Mouse (Mus musculus): ENCODE measurements around the gene Sept8. TPM values are rescaled to one million over a fixed set of nuclear protein-coding genes. Genes with fewer than 3 reads are reported as not detected.

Gene Sept8
- 25.2 and 25.5 TPM in 2 replicates for polyA plus RNA-seq (2015; fragmentation: Nextera tagmentation; extraction: Ambion mirVana)

DNA sequence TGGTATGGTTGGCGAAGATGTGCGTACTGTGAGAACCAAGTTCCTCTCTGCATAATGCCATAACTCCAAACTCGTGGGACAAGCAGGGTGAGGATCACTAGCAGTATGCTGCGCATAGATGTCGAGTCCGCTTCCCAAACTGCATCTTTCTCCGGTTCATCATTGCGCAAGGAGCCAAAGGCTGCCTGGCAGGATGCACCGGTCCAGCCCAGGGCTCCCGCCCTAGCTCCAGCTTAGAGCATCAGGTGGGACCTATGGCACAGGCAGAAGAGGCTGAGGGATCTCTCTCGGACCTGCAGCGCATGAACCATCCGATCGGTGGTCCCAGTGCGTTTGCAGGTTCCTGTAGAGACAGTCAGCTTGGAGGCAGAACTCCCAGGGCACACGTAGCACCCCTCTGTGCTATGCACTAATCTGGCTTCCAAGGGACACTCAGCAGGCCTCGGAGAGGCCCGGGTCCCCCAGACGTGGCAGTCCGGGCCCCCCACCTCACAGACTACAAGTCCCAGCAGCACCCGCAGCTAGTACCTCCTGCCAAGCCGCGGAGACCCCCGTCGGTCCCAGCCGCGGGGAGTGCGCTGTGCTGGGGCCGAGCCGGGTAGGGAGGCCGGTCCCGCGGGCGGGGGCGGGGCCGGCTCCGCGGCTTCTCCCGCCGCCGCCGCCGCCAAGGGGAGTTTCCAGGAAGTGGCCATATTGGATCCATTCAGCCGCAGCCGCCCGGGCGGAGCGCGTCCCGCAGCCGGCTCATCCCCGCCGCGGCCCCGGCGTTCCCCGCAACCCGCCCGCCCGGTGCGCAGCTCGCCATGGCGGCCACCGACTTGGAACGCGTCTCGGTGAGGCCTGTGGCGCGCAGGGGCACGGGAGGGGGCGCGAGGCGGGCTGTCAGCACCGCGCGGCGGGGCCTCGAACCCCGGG is at the start of gene Sept8:
Sept8 (plus strand) TSS at position 51 of the 915 bp plus-strand sequence.

DNA sequence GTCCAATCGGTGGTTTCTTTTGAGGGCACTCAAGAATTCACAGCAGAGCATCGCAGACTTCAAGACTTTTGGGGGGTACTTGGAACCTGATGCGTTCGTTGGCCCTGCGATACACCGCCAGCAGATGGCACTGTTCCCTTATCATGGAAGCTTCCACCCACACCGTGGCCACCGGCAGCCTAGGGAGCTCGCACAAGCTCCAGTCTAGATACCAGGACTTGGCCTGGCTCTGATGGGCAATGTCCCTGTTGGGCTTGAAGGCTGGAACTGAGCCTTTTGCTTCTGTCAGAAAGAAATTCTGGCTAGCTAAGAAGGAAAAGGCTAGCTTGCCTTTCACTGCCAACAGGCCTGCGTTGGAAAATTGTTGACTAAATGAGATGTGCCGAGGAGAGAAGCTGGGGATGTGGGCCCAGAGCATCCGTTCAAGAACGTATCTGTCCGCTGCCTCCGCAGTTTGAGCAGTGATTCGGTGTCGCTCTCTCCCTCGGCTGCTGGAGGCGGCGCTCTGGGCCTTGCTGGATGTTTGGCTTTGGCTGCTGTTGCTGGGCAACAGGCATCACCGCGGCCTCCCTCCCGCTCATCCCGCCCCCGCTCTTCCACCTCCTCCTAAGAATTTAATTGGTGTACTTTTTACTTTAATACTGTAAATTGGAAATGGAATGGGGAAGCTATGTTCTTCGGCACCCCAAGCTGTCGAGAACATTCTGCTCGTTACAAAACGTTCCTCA is 48.9 kb upstream of the Sept8 start, which contains the start of gene Gm9837:
Gm9837 (minus strand) TSS at position 512 of the 728 bp plus-strand sequence.

DNA sequence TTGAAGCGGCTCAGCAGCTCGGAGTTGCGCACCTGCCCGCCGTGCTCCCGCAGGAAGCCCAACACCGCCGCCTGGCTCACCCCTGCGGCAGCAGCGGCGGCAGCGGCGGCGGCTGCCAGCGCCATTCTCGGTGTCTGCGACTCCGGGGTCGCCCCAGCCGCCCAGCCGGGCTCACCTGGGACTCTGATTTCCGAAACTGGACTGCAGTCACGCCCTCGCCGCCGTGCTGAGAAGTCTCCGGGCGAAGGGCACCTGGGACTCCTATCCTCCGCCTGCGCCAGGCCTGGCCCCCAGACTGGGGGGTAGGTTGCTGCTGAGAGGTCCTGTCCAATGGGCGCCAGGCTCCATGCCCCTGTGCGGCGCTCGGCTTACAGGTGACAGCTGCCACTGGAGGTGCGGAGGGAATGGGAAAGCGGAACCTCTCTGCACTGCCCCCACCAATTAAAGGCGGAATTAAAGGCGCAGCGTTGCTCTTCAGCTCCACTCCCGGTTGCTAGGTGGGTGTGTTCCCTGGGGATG is 39.2 kb upstream of the Sept8 start, which contains the start of the genes Gm9945 and Sowaha:
Gm9945 (plus strand) TSS at position 384 of the 519 bp plus-strand sequence.
Sowaha (minus strand) TSS at position 492 of the 519 bp plus-strand sequence.

DNA sequence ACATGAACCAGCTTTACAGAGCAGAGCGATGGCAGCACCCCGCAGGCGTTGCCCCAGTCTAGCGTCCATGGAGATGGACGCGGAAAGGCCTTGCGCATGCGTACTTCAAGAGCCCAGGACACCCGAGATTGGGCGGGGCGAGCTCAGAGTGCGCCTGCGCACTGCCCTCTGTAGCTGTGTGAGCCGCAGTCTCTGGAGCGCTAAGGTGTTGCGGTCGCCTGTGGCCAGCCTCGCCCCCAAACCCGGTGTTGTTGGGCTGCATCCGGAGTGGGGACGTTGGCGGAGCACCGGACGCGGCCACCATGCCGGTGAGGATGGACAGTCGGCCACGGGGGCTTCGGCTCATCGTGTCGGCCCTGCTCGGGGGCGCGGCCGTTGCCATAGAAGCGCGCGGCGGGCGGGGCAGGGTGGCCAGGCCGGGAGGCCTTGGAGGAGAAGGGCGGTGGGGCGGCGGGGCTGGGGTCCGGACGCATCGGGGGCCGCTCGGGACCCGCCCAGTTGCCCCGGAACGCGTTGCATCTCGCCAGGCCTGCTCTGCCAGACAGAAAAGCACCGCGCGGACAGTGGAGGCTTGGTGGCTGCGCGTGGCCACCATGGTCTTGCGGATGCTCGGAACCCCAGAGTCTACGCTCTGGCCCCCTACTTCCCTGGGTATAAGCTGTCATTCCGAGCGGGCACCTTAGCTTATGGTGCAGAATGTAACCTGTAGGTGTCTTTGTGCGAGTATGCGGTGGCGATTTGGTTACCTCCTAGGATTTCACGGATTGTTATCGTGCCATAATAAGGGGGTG is 48.4 kb downstream of the Sept8 start, which contains the start of gene Kif3a:
Kif3a (plus strand) TSS at position 156 of the 791 bp plus-strand sequence.

Other genes starting within 250 kb of the Sept8 start
- 46.6 and 47.3 TPM in 2 replicates for gene Hspa4, start 218.8 kb upstream of the Sept8 start, polyA plus RNA-seq (2015; fragmentation: Nextera tagmentation; extraction: Ambion mirVana)
- 15.9 and 16.5 TPM in 2 replicates for gene Zcchc10, start 194.6 kb upstream of the Sept8 start, polyA plus RNA-seq (2015; fragmentation: Nextera tagmentation; extraction: Ambion mirVana)
- 101 and 120 TPM in 2 replicates for gene Aff4, start 168.4 kb upstream of the Sept8 start, polyA plus RNA-seq (2015; fragmentation: Nextera tagmentation; extraction: Ambion mirVana)
- gene Leap2, start 96.1 kb upstream of the Sept8 start, polyA plus RNA-seq (2015; fragmentation: Nextera tagmentation; extraction: Ambion mirVana): not detected in 2 replicates
- 1,163 and 1,257 TPM in 2 replicates for gene Uqcrq, start 88.4 kb upstream of the Sept8 start, polyA plus RNA-seq (2015; fragmentation: Nextera tagmentation; extraction: Ambion mirVana)
- 1.9 and 2.4 TPM in 2 replicates for gene Gdf9, start 88.2 kb upstream of the Sept8 start, polyA plus RNA-seq (2015; fragmentation: Nextera tagmentation; extraction: Ambion mirVana)
- 0.06 TPM in 1 of 2 replicates, not detected in the other for gene Gm10447, start 62.1 kb upstream of the Sept8 start, polyA plus RNA-seq (2015; fragmentation: Nextera tagmentation; extraction: Ambion mirVana)
- gene Shroom1, start 62.1 kb upstream of the Sept8 start, polyA plus RNA-seq (2015; fragmentation: Nextera tagmentation; extraction: Ambion mirVana): 3.6 and 3.7 TPM in 2 replicates
- gene Gm9837, start 48.8 kb upstream of the Sept8 start, polyA plus RNA-seq (2015; fragmentation: Nextera tagmentation; extraction: Ambion mirVana): not detected in 2 replicates
- gene Gm9945, start 39.1 kb upstream of the Sept8 start, polyA plus RNA-seq (2015; fragmentation: Nextera tagmentation; extraction: Ambion mirVana): 0.59 and 0.99 TPM in 2 replicates
- 6.8 and 7.0 TPM in 2 replicates for gene Sowaha, start 39.0 kb upstream of the Sept8 start, polyA plus RNA-seq (2015; fragmentation: Nextera tagmentation; extraction: Ambion mirVana)
- 307 and 308 TPM in 2 replicates for gene Kif3a, start 48.1 kb downstream of the Sept8 start, polyA plus RNA-seq (2015; fragmentation: Nextera tagmentation; extraction: Ambion mirVana)
- 3.0 and 3.7 TPM in 2 replicates for gene Il4, start 99.4 kb downstream of the Sept8 start, polyA plus RNA-seq (2015; fragmentation: Nextera tagmentation; extraction: Ambion mirVana)
- not detected in 2 replicates for gene Il13, start 115.4 kb downstream of the Sept8 start, polyA plus RNA-seq (2015; fragmentation: Nextera tagmentation; extraction: Ambion mirVana)
- 11.7 and 11.8 TPM in 2 replicates for gene Rad50, start 188.1 kb downstream of the Sept8 start, polyA plus RNA-seq (2015; fragmentation: Nextera tagmentation; extraction: Ambion mirVana)
- 0.09 and 0.15 TPM in 2 replicates for gene Il5, start 201.5 kb downstream of the Sept8 start, polyA plus RNA-seq (2015; fragmentation: Nextera tagmentation; extraction: Ambion mirVana)